Mouse (Mus musculus) cerebellum, postnatal 36 days (tissue): ENCODE measurements at regions not wholly inside any gene's neighbourhood (a gene's known extent, or its start where the extent isn't known, plus 50 kb on each side); places are given as distances from the start of the nearest gene placed in this dataset.

Source experiments
- DNase-seq, 2 experiments: peaks; one replicate each; pipeline ENCODE4 v3.0.0; 2021 to 2022; ENCODE audit warnings: mixed read lengths in 2 of 2

DNA sequence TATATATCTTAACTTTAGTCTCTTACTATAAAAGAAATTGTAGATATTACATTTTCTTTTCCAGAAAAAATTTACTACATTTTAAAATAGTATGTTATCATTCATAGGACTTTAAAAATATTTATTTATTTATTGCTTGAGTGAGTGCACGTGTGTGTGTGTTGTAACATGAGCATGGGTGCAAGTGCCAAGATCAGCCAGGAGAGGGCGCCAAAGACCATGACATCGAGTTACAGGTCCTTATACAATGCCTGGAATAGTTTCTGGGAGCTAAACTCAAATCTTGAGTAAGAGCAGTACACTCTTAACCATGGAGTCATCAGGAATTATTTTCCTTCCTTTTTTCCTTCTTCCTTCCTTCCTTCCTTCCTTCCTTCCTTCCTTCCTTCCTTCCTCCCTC is 185.4 kb upstream of the Mageb4 start:
- peak; percentile 11 to 20 for DNase-seq
